Mouse (Mus musculus) layer of hippocampus, postnatal 10 days (tissue): Measurements from ENCODE around the gene Dync1li1. TPM values are rescaled to one million over a fixed set of nuclear protein-coding genes. Genes with fewer than 3 reads are reported as not detected.
"Not testable (repeated sequence)": the region's sequence is repeated elsewhere in the genome, so short reads cannot be mapped to it uniquely, and the experiment has no call there.

ENCODE experiments used
- DNase-seq, 2 experiments: peaks; one replicate each; pipeline ENCODE4 v3.0.0; 2021; ENCODE audit warnings: low spot score in 2 of 2
- total RNA-seq, 2 experiments: library from RNA; stranded (reverse); gene quantifications; 2 replicates each; pipeline ENCODE4 v1.2.3; 2021

The Dync1li1 gene
- total RNA-seq, 2 experiments from 2014 or later, result 103 to 111 TPM

- no peak for DNase-seq
Observed at GRCm38 (mm10) chr9:114672703-114673561, 15.7 kb upstream of the Dync1li1 start.

GRCm38 (mm10) chr9:114673626-114674025 is 15.0 kb upstream of the Dync1li1 start:
- DNase-seq, result no peak

DNA sequence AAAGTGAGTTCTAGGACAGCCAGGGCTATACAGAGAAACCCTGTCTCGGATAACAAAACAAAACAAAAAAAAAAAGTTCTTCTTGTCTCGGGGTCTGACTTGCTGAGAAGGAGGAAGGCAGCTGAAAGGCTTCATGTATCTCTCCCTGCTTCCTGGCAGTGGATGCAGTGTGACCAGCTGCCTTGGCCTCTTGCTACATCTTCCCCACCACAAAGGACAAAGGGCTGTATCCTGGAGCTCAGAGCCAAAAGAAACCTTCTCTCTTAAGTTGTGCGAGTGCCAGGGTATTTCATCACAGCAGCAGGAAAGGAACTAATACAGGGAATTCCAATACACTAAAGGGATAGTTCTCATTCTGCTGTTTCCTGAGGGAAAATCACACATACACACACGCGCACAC is 10.0 kb upstream of the Dync1li1 start:
- no peak for DNase-seq

GRCm38 (mm10) chr9:114679944-114680343 is 8.6 kb upstream of the Dync1li1 start:
- no peak for DNase-seq

GRCm38 (mm10) chr9:114680531-114680930 is 8.1 kb upstream of the Dync1li1 start:
- no peak for DNase-seq

GRCm38 (mm10) chr9:114682193-114682592 is 6.4 kb upstream of the Dync1li1 start:
- DNase-seq, result no peak

DNA sequence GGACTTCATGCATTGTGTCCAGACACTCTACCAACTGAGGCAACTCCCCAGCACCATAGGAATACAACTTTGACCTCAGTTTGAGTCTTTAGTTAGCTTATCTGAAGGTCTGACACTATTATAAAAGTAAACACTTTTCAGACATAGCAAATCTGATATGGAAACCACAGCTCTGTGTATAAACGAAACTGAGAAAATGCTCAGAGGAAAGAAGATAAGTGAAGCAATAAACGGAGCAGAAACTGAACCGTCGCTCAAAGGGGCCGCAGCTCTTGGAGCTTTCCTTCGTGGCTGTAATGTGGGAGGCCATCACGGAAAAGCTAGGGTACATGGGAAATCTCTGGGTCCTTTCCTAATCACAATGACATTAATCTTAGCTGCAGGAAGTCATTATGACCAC is 2.3 kb upstream of the Dync1li1 start:
- DNase-seq, result no peak

DNA sequence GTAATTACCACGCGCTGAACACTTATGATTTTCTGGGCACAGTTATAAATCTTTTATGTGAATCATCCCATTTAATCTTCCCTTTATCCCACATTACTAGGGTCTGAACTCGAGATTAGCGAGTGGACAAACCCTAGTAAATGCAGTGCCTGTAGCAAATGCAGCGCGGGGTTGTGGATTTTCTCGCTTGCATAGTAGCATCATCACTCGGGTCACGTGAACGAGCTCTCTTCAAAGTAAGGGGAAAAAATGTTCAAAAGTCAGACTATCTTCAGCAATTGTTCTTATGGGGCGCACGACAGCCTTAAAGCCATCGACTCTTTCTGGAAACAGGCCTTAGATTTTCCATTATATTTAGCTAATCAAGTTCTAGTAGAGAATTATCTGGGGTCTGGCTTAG is 951 bp upstream of the Dync1li1 start:
- DNase-seq, result no peak

DNA sequence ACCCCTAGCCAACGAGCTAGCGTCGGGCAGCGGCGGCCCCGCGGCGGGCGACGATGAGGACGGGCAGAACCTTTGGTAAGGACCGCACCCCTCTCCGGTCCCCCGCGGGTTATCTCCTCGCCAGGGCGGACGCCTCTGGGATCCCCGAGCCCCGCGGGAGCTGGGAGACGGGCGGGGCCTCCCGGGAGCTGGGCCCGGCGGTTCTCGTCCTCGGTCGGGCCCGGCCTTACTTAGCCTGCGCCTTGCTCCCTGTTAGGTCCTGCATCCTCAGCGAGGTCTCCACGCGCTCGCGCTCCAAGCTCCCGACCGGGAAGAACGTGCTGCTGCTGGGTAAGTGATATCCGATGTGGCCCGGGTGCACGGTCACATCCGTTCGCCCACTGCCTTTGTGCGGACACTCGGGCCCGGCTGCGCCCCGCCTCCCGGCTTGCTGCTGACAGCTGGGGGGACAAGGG is 390 bp downstream of the Dync1li1 start:
- no peak for DNase-seq

DNA sequence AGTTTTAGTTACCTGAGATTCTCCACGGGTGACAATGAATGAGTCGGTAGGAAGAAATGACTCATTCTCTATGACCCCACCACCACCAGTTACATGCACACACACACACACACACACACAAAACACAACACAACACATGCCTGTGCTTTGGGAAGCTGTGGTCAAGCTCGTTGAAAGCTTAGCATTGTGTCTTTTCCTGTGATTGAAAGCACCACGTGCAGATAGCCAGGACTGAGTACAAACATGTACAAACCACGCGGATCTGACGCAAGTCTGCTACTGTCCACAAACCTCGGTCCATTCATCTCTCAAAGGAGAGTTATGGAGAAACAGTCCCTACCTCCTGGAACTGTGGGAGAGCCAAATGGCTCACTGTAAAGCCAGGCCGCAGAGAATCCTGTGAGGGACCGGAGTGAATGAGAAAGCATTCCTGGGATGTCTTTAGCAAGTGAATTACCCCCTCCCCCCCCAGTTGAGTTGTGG is 1.6 kb downstream of the Dync1li1 start:
- DNase-seq, result no peak

DNA sequence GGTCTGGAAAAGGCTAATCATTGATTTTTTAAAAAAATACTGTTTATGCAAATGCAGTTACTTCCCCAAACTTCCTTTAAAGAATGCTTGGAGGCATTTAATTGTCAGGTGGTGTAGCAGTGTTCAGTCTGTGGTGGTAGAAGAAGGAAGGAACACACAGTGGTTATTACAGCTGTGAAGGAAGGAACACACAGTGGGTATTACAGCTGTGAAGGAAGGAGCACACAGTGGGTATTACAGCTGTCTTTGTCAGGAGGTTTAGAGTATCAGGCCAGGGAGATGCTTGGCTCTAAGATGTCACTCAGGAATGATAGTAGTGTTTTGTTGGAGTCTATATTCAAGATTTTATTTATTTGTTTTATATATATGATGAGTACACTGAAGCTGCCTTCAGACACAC is 2.5 kb downstream of the Dync1li1 start:
- no peak for DNase-seq

DNA sequence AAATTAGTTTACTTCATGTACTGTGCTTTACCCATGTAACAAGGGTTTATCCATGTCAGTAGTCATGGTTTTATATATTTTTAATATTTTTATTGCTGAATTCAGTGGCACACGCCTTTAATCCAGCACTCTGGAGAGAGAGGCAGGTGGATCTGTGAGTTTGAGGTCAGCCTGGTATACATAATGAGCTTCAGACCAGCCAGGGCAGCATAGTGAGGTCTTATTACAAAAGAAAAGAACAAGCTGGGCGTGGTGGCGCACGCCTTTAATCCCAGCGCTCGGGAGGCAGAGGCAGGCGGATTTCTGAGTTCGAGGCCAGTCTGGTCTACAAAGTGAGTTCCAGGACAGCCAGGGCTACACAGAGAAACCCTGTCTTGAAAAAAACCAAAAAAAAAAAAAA is 7.1 kb downstream of the Dync1li1 start:
- DNase-seq, result not testable (repeated sequence)

- no peak for DNase-seq
Observed at GRCm38 (mm10) chr9:114697072-114697471, 8.5 kb downstream of the Dync1li1 start.

DNA sequence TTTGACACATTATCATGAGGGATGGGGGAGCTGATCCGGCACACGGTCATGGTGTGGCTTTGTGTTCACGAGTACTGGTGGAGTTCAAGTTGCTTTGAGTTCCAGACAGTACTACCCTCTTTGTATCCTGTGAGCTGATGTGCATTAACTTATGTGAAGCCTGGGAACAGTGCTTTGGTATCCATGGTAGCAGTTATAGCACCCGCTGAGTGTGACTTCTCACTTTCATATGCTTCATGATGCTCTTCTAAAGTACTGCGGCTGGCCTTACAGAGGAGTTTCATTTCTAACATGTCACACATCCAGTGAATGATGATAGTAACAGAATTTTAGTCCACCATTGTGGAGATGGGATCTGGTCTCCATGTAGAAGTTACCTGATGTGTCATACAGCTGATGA is 9.3 kb downstream of the Dync1li1 start:
- no peak for DNase-seq

DNA sequence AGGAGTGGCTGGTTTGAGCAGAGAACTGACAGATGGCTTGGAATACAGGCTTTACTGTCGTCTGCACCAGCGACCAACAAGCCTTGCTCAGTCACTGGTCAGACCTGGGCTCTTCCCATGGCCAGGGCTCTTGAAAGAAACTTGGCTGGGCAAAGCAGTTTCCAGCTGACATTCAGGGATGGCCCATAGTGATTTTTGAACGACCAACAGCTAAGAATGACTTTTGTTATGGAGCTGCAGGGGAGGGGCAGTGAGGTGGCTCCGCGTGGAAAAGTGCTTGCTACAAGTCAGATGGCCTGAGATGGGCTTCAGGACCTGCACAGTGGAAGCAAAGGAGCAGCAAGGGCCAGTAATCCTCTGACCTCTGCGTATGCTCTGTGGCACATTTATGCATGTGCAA is 10.7 kb downstream of the Dync1li1 start:
- no peak for DNase-seq

- DNase-seq, result no peak
Observed at GRCm38 (mm10) chr9:114699882-114700665, 11.5 kb downstream of the Dync1li1 start.

DNA sequence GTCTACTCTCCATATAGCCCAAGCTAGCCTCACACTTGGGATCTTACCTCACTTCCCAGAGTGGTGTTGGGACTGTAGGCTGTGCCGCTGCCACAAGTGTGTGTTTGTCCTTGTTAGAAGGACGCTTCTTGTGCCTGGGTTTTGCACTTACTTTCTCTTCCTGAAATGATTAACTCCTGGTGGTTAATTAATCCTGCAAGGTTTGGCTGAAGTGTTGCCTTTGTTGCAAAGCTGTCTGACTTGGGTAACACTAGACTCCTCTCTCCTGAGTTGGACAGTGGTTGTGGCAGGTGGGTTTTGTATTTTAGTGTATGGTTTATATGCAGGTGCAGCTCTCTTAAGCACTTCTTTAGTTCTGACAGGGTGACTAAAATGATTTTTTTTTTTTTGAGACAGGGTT is 12.4 kb downstream of the Dync1li1 start:
- no peak for DNase-seq

DNA sequence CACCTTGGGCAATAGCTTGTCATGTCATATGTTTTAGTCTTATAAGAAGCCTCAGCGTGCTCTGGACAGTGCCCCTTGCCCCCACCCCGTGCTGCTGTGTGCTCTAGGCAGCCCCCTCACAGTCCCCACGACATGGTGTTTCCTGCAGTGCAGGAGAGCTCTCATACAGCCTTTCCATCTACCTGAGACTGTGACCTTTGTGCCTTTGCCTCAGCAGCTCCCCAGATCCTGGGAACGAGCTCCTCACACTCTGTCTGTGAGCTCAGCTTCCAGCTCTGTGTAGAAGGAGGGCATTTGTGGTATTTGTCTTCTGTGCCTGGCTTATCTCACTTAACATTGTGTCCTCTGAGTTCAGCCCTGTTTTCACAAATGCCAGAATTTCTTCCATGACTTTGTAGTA is 13.3 kb downstream of the Dync1li1 start:
- DNase-seq, result no peak

DNA sequence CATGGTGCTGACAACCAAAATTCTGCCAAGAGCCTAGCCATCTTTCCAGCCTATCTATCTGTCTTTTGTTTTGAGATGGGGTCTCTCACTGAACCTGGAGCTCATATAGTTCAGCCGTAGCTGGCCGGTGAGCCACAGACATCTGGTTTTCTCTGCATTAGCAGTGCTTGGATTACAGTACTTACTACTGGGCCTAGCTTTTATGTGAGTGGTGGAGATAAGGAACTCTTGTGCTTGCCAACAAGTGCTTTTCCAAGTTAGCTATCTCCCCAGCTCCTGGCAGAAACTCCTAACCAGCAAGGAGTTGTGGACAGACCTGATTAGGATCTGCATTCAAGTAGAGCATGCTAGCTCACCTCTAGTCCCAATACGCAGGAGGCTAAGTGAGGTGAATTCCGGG is 19.2 kb downstream of the Dync1li1 start:
- no peak for DNase-seq

DNA sequence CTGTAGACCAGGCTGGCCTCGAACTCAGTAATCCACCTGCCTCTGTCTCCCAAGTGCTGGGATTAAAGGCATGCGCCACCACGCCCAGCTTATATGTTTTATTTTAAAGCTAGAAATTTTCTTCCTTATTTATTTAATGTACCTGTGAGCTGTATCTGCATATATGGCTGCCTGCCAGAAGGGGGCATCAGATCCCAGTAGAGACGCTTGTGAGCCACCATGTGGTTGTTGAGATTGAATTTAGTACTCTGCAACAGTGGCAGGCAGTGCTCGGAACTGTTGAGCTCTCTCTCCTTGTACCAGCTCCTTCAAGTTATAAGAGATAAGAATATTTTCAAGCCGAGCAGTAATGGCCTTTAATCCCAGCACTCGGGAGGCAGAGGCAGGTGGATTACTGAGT is 21.8 kb downstream of the Dync1li1 start:
- no peak for DNase-seq

DNA sequence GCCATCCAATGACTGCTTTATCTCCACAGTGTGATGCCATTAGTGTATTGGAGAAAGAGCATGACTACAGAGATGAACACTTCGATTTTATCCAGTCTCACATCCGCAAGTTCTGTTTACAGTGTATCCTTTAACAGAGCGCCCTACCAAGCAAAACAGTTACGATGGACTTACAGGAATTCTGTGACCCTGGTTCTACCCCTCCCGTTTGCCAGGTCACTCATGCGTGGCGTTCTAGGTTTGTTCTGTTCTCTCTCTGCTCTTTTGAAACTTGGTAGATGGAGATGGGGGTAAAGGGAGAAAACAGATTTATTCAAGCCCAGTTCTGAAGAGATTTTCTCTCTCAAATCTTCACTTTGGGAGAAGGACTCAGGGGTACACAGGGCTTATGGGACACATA is 24.9 kb downstream of the Dync1li1 start:
- no peak for DNase-seq

- no peak for DNase-seq
Observed at GRCm38 (mm10) chr9:114716677-114717331, 28.2 kb downstream of the Dync1li1 start.
